Mouse (Mus musculus) small intestine, adult 2 months (tissue): ENCODE data around the gene Csf2ra. TPM values are rescaled to one million over a fixed set of nuclear protein-coding genes. Genes with fewer than 3 reads are reported as not detected.
"Not testable (repeated sequence)": the region's sequence is repeated elsewhere in the genome, so short reads cannot be mapped to it uniquely, and the experiment has no call there.

Experiments
- H3K27ac ChIP-seq: fragments of 200-500 bp; 2 replicates; pipeline ENCODE4 v1.5.1; 2012; ENCODE audit warnings: low read depth, low read length, control low read depth, inconsistent platforms; ENCODE audit not compliant: insufficient read depth
- H3K27me3 ChIP-seq: fragments of 200-500 bp; 2 replicates; pipeline ENCODE4 v1.6.1; 2012; ENCODE audit warnings: mild to moderate bottlenecking, moderate library complexity, low read length, inconsistent platforms; ENCODE audit not compliant: control insufficient read depth, insufficient read depth
- H3K36me3 ChIP-seq: fragments of 200-500 bp; 2 replicates; pipeline ENCODE4 v1.6.1; 2012; ENCODE audit warnings: mild to moderate bottlenecking, low read length, control low read depth, inconsistent platforms; ENCODE audit not compliant: control insufficient read depth, insufficient read depth
- H3K4me1 ChIP-seq: fragments of 200-500 bp; 2 replicates; pipeline ENCODE4 v1.6.1; 2012; ENCODE audit warnings: low read length, inconsistent platforms, mixed read lengths; ENCODE audit not compliant: control insufficient read depth, insufficient read depth, insufficient read length
- H3K4me3 ChIP-seq: fragments of 200-500 bp; 2 replicates; pipeline ENCODE4 v1.5.1; 2012; ENCODE audit warnings: low read depth, mild to moderate bottlenecking, control low read depth, inconsistent platforms, low read length, moderate library complexity
- CTCF ChIP-seq: fragments of 200-500 bp; IDR thresholded peaks from 2 replicates; pipeline ENCODE4 v1.5.1; 2012; ENCODE audit warnings: low read depth, mild to moderate bottlenecking, control low read depth, inconsistent platforms, low read length, moderate library complexity, mixed read lengths; ENCODE audit not compliant: insufficient replicate concordance, insufficient read length; ENCODE audit errors: extremely low read depth
- POLR2A ChIP-seq: fragments of 200-500 bp; IDR thresholded peaks from 2 replicates; pipeline ENCODE4 v1.6.1; 2012; ENCODE audit warnings: low read depth, mild to moderate bottlenecking, control low read depth, inconsistent platforms, low read length, moderate library complexity
- WGBS: fragments of 180-500 bp; shearing (Covaris S2); methylation state at CpG from one replicate; pipeline ENCODE4 v1.1.7; 2018; 5-methylcytosine and 5-hydroxymethylcytosine counted together
- polyA plus RNA-seq: library from polyadenylated mRNA; depleted of rRNA; stranded (reverse); fragments of >200 nt; gene quantifications from 2 replicates; pipeline ENCODE4 v1.2.3, GENCODE M21; 2012

The Csf2ra gene
- polyA plus RNA-seq, 1 experiment = 140 TPM

DNA sequence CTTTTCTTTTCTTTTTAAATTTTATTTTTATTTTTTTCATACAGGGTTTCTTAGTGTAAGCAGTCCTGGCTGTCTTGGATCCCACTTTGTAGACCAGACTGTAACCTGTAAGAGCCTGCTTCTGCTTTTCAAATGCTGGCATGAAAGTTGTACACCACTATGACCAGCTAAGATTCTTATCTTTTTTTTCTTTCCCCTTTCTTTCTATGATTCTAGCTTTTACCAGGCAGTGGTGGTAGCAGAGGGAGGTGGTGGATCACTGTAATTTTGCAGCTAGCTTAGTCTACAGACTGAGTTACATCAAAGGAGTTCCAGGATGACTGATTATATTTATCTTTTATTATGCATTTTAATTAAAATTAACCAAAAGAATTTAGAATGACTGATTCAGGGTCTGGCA, 36.7 kb upstream of the Csf2ra start:
- Histone ChIP-seq H3K36me3 (no peaks in the 10 kb centered on the region), H3K4me1 (peaks cover 2% of the 10 kb centered on the region; the same call in 1 of the 2 replicates), H3K27ac (no peak overlapping the region), H3K4me3 (no peak overlapping the region), H3K27me3 (no peaks in the 10 kb centered on the region)
- TF ChIP-seq POLR2A (no peak), CTCF (no peak)

GRCm38 (mm10) chr19:61264227-61264626, 36.0 kb upstream of the Csf2ra start:
- H3K4me3 ChIP-seq = no peak overlapping the region
- 83% methylated on average over 1 of the region's 1 CpGs for WGBS
- TF ChIP-seq POLR2A (no peak), CTCF (no peak)
- H3K27ac ChIP-seq = no peak overlapping the region
- H3K4me1 ChIP-seq = peaks cover 2% of the 10 kb centered on the region; the same call in 1 of the 2 replicates
- no peaks in the 10 kb centered on the region for H3K27me3 ChIP-seq
- H3K36me3 ChIP-seq = no peaks in the 10 kb centered on the region

GRCm38 (mm10) chr19:61261241-61261640, 33.0 kb upstream of the Csf2ra start:
- Histone ChIP-seq H3K4me3 (no peak overlapping the region), H3K36me3 (no peaks in the 10 kb centered on the region), H3K4me1 (peaks cover 2% of the 10 kb centered on the region; the same call in 1 of the 2 replicates), H3K27me3 (no peaks in the 10 kb centered on the region), H3K27ac (no peak overlapping the region)
- TF ChIP-seq CTCF = no peak
- TF ChIP-seq POLR2A = no peak
- 77% methylated on average over 1 of the region's 1 CpGs for whole genome bisulfite sequencing

- Histone ChIP-seq H3K36me3 (no peaks in the 10 kb centered on the region), H3K4me1 (peaks cover 2% of the 10 kb centered on the region; the same call in 1 of the 2 replicates), H3K4me3 (no peak overlapping the region), H3K27me3 (no peaks in the 10 kb centered on the region), H3K27ac (no peak overlapping the region)
- no peak for TF ChIP-seq POLR2A
- no peak for TF ChIP-seq CTCF
- 94% methylated on average over 18 of the region's 18 CpGs for WGBS
Measured at GRCm38 (mm10) chr19:61257733-61258132, 29.5 kb upstream of the Csf2ra start.

DNA sequence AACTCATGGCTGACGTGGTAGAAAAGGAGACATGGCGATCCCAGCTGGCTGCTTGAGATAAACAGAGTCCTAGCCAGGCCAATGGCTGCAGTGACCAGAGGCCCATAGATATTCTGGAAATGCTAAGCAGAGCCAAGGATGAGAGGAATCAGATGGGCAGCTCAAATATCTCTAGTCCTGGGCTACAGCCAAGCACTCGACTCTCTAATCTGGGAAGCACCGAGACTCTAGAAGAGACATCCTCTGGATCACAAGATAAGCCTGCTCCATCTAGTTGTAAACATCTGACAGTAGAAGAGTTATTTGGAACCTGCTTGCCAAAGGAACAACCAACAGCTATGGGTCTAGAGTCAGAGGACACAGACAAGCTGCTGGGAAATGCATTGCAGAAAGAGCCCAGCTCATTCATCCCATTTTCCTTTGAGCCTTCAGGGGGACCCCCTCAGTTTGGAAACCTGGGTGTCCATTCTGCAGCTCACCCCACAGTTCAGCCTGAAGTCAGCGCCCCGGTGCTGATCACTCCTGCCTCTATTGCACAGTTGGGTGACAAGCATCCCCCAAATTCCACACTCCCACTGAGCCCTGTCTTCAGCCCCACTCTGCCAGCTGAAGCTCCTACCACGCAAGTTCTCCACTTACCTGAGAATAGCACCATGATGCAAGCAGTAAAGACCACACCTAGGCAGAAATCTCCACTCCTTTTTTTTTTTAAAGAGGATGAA, 28.1 kb upstream of the Csf2ra start:
- 82% methylated on average over 7 of the region's 7 CpGs for WGBS
- H3K4me3 ChIP-seq = no peak overlapping the region
- no peak for TF ChIP-seq CTCF
- no peak for TF ChIP-seq POLR2A
- no peak overlapping the region for H3K27ac ChIP-seq
- H3K27me3 ChIP-seq = no peaks in the 10 kb centered on the region
- H3K36me3 ChIP-seq = no peaks in the 10 kb centered on the region
- no peaks in the 10 kb centered on the region; the same call in 1 of the 2 replicates for H3K4me1 ChIP-seq

DNA sequence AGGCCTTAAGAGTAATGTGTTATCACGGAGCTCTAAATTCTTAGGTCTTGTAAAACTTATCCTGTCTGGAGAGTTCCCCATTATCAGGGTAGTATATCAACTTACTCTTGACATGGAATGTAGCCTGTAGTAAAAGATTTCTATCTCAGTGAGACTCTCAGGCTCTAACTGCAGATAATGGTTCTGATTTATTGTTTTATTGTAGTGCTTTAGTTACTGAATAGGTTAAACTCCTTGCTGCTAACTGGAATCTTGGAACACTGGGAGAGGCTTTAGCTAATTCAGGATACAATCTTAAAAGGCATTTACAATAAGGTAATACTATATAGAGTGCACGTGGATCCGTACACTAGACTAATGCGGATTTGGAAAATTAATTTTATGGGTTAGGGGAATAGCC, 19.1 kb upstream of the Csf2ra start:
- H3K27me3 ChIP-seq, H3K4me1 ChIP-seq, H3K36me3 ChIP-seq, H3K4me3 ChIP-seq: not testable (repeated sequence)
- 31% methylated on average over 4 of the region's 4 CpGs for WGBS
- 0 out of 2 replicates have a peak overlapping the region, but pooled peaks have one; percentile 35 for H3K27ac ChIP-seq

DNA sequence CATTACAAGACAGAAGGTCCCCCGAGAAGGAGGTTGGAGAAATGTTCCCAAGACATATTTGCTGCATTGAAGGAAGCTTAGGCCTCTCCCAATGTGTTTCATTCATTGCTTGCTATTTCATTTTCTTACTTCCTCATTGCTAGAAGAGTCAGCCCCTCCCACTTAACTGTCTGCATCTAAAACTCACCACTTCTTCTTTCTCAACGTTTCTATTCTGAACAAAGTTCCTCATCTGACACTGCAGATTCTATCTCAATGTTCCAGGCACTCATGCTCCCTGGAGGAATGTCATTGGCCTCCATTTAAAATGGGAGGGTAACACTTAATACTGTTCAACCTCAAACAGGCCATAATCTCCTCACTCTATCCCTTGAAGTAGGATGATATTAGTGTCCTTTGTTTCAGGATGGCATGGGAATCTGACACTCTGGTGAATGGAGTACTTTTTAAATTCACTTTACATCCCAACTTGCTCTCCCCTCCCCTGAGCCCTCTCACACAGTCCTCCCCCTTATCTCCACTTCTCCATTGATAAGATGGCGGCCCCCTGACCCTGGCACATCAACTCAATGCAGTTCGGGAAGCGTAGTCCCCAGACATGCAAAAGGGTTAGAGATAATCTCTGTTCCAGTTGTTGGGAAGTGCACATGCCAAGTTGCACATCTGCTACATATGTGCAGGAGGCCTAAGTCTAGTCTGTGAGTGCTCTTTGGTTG, 16.6 kb upstream of the Csf2ra start:
- whole genome bisulfite sequencing = 63% methylated on average over 5 of the region's 5 CpGs
- TF ChIP-seq POLR2A = no peak
- TF ChIP-seq CTCF = no peak
- H3K4me1 ChIP-seq = peaks cover 6% of the 10 kb centered on the region; the same call in 1 of the 2 replicates

More for the DNA sequence above, 16.6 kb upstream of the Csf2ra start:
- Histone ChIP-seq H3K4me3 (no peak overlapping the region), H3K27ac (peak overlapping the region; percentile 39; the same call in 1 of the 2 replicates), H3K27me3 (no peaks in the 10 kb centered on the region), H3K36me3 (no peaks in the 10 kb centered on the region)
